Mouse (Mus musculus) lung, adult 2 months (tissue): ENCODE data around the gene Stpg1.

Source experiments
- CTCF ChIP-seq: fragments of 200-500 bp; IDR thresholded peaks from 2 replicates; pipeline ENCODE4 v1.5.1; 2011; ENCODE audit warnings: mild to moderate bottlenecking, low read length, control low read depth; ENCODE audit not compliant: insufficient read depth
- POLR2A ChIP-seq: fragments of 200-500 bp; IDR thresholded peaks from 2 replicates; pipeline ENCODE4 v1.6.1; 2011; ENCODE audit warnings: low read depth, mild to moderate bottlenecking, control low read depth, low read length, borderline replicate concordance; ENCODE audit errors: extremely low read depth

DNA sequence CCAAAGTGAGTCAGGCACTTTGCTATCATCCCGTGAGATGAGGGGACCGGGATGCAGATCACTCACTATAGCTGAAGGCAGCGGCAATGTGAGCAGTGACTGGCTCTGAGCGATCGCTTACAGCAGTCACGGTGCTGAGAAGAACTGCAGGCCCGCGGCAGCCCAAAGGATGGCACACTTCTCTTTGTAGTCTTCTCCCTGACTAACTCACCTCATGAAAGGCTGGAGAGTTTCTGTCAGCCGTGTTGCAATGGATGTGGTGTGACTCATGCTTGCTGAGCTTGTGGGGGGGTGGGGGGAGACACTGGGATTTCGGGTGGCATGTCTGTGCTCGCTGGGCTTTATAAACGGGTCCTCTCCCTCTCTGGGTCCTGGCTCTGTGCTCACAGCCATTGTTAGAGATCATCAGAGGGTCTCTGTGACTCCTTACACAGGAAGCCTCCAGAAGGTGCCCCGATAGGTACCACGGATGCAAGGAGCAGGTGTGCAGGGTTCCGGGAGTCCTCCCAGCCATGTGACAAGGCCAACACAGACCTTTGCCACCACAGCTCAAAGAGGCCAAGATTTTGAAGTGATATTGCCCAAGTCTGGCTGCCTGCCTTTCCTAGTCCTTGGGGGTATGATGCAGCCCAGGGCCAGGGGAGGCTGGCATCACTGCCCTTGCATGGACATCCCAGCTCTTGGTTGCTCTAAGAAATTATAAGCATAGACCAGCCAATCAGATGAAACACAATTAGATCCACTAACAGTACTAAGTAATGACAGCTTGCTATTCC, 81.0 kb downstream of the Stpg1 start:
- TF ChIP-seq CTCF (no peak), POLR2A (no peak)
